Mouse (Mus musculus): ENCODE results near the gene Kif28. TPM values are rescaled to one million over a fixed set of nuclear protein-coding genes. Genes with fewer than 3 reads are reported as not detected.
"Not testable (repeated sequence)": the region's sequence is repeated elsewhere in the genome, so short reads cannot be mapped to it uniquely, and the experiment has no call there.

The Kif28 gene
- polyA plus RNA-seq, 1 experiment from 2014 or later: not detected

- Histone ChIP-seq H3K4me3 (no peak overlapping the region), H3K9me3 (no peaks in the 10 kb centered on the region), H3K27ac (no peak overlapping the region), H3K9ac (no peak overlapping the region), H3K4me1 (no peaks in the 10 kb centered on the region), H3K36me3 (no peaks in the 10 kb centered on the region), H3K27me3 (no peaks in the 10 kb centered on the region), H3K4me2 (replicated peaks) (0 out of 2 replicates have a peak overlapping the region, but pooled peaks have one; percentile 19)
- no peak for ATAC-seq (ENCODE audit: low FRiP score, low read depth)
- 42% methylated on average over 15 of the region's 15 CpGs for WGBS
Observed at GRCm38 (mm10) chr1:179734500-179735474, 10.3 kb downstream of the Kif28 start.

GRCm38 (mm10) chr1:179731391-179731790 lies 13.7 kb downstream of the Kif28 start:
- Histone ChIP-seq H3K4me3 (no peak overlapping the region), H3K9me3 (0 out of 2 replicates have a peak, but pooled peaks cover 3% of the 10 kb centered on the region), H3K4me1 (no peaks in the 10 kb centered on the region), H3K27ac (no peak overlapping the region), H3K4me2 (replicated peaks) (no peak overlapping the region), H3K9ac (no peak overlapping the region), H3K36me3 (no peaks in the 10 kb centered on the region), H3K27me3 (no peaks in the 10 kb centered on the region)
- WGBS: 89% methylated on average over 3 of the region's 3 CpGs
- no peak for ATAC-seq (ENCODE audit: low FRiP score, low read depth)

GRCm38 (mm10) chr1:179728661-179729060 lies 16.4 kb downstream of the Kif28 start:
- no peak for ATAC-seq (ENCODE audit: low FRiP score, low read depth)
- 88% methylated on average over 10 of the region's 10 CpGs for WGBS
- Histone ChIP-seq H3K9ac (no peak overlapping the region), H3K4me3 (no peak overlapping the region), H3K27me3 (no peaks in the 10 kb centered on the region), H3K27ac (no peak overlapping the region), H3K4me1 (no peaks in the 10 kb centered on the region), H3K4me2 (replicated peaks) (no peak overlapping the region), H3K36me3 (no peaks in the 10 kb centered on the region), H3K9me3 (0 out of 2 replicates have a peak, but pooled peaks cover 3% of the 10 kb centered on the region)

GRCm38 (mm10) chr1:179722811-179723469 lies 22.1 kb downstream of the Kif28 start:
- Histone ChIP-seq H3K36me3 (no peaks in the 10 kb centered on the region), H3K4me3 (no peak overlapping the region), H3K9ac (no peak overlapping the region), H3K27ac (no peak overlapping the region), H3K4me2 (replicated peaks) (no peak overlapping the region), H3K27me3 (no peaks in the 10 kb centered on the region), H3K9me3 (no peaks in the 10 kb centered on the region), H3K4me1 (no peaks in the 10 kb centered on the region)
- WGBS: 61% methylated on average over 8 of the region's 8 CpGs
- ATAC-seq (ENCODE audit: low FRiP score, low read depth): no peak

- H3K9ac ChIP-seq: no peak overlapping the region
- H3K4me2 ChIP-seq (replicated peaks): no peak overlapping the region
- H3K27me3 ChIP-seq: no peaks in the 10 kb centered on the region
- no peak overlapping the region for H3K27ac ChIP-seq
- H3K36me3 ChIP-seq: no peaks in the 10 kb centered on the region
- H3K4me1 ChIP-seq: no peaks in the 10 kb centered on the region
- H3K4me3 ChIP-seq: no peak overlapping the region
- ATAC-seq (ENCODE audit: low FRiP score, low read depth): no peak
- WGBS: 90% methylated on average over 4 of the region's 4 CpGs
- H3K9me3 ChIP-seq: no peaks in the 10 kb centered on the region
Observed at GRCm38 (mm10) chr1:179715786-179716185, 29.3 kb downstream of the Kif28 start.

- WGBS: 79% methylated on average over 4 of the region's 4 CpGs
- not testable (repeated sequence) for H3K36me3 ChIP-seq; H3K4me1 ChIP-seq; H3K4me3 ChIP-seq; H3K27ac ChIP-seq; H3K9me3 ChIP-seq; H3K27me3 ChIP-seq; H3K4me2 ChIP-seq (replicated peaks); ATAC-seq (ENCODE audit: low FRiP score, low read depth); H3K9ac ChIP-seq
Observed at GRCm38 (mm10) chr1:179715289-179715688, 29.8 kb downstream of the Kif28 start.

GRCm38 (mm10) chr1:179713367-179713766 lies 31.7 kb downstream of the Kif28 start:
- H3K4me3 ChIP-seq: no peak overlapping the region
- H3K9ac ChIP-seq: no peak overlapping the region
- H3K4me2 ChIP-seq (replicated peaks): no peak overlapping the region
- no peak for ATAC-seq (ENCODE audit: low FRiP score, low read depth)
- H3K27me3 ChIP-seq: no peaks in the 10 kb centered on the region
- no peaks in the 10 kb centered on the region for H3K4me1 ChIP-seq
- H3K27ac ChIP-seq: no peak overlapping the region
- no peaks in the 10 kb centered on the region for H3K36me3 ChIP-seq
- 85% methylated on average over 3 of the region's 3 CpGs for WGBS
- no peaks in the 10 kb centered on the region for H3K9me3 ChIP-seq

GRCm38 (mm10) chr1:179712658-179713057 lies 32.4 kb downstream of the Kif28 start:
- no peaks in the 10 kb centered on the region for H3K9me3 ChIP-seq
- WGBS: 84% methylated on average over 7 of the region's 7 CpGs
- ATAC-seq (ENCODE audit: low FRiP score, low read depth): no peak
- no peak overlapping the region for H3K4me2 ChIP-seq (replicated peaks)
- H3K4me3 ChIP-seq: no peak overlapping the region
- no peaks in the 10 kb centered on the region for H3K36me3 ChIP-seq
- H3K4me1 ChIP-seq: no peaks in the 10 kb centered on the region
- H3K27me3 ChIP-seq: no peaks in the 10 kb centered on the region
- H3K27ac ChIP-seq: no peak overlapping the region
- no peak overlapping the region for H3K9ac ChIP-seq

GRCm38 (mm10) chr1:179710739-179711138 lies 34.3 kb downstream of the Kif28 start:
- no peak for ATAC-seq (ENCODE audit: low FRiP score, low read depth)
- no peaks in the 10 kb centered on the region for H3K4me1 ChIP-seq
- no peak overlapping the region for H3K4me2 ChIP-seq (replicated peaks)
- no peaks in the 10 kb centered on the region for H3K9me3 ChIP-seq
- H3K27ac ChIP-seq: no peak overlapping the region
- H3K27me3 ChIP-seq: no peaks in the 10 kb centered on the region
- H3K4me3 ChIP-seq: no peak overlapping the region
- no peak overlapping the region for H3K9ac ChIP-seq
- no peaks in the 10 kb centered on the region for H3K36me3 ChIP-seq
- 88% methylated on average over 5 of the region's 5 CpGs for WGBS

GRCm38 (mm10) chr1:179709390-179709789 lies 35.7 kb downstream of the Kif28 start:
- ATAC-seq (ENCODE audit: low FRiP score, low read depth): no peak; the same call in 1 of the 2 replicates
- no peak overlapping the region for H3K27ac ChIP-seq
- no peak overlapping the region for H3K9ac ChIP-seq
- H3K4me2 ChIP-seq (replicated peaks): no peak overlapping the region
- no peaks in the 10 kb centered on the region for H3K4me1 ChIP-seq
- H3K27me3 ChIP-seq: no peaks in the 10 kb centered on the region
- H3K4me3 ChIP-seq: no peak overlapping the region
- WGBS: 79% methylated on average over 6 of the region's 6 CpGs
- no peaks in the 10 kb centered on the region for H3K36me3 ChIP-seq
- H3K9me3 ChIP-seq: no peaks in the 10 kb centered on the region

GRCm38 (mm10) chr1:179705154-179705553 lies 39.9 kb downstream of the Kif28 start:
- 87% methylated on average over 6 of the region's 6 CpGs for WGBS
- Histone ChIP-seq H3K9me3 (no peaks in the 10 kb centered on the region), H3K4me1 (no peaks in the 10 kb centered on the region), H3K27ac (no peak overlapping the region), H3K4me3 (no peak overlapping the region), H3K4me2 (replicated peaks) (no peak overlapping the region), H3K27me3 (no peaks in the 10 kb centered on the region), H3K9ac (no peak overlapping the region), H3K36me3 (no peaks in the 10 kb centered on the region)
- no peak for ATAC-seq (ENCODE audit: low FRiP score, low read depth)

- Histone ChIP-seq H3K9ac (no peak overlapping the region), H3K27me3 (no peaks in the 10 kb centered on the region), H3K4me2 (replicated peaks) (no peak overlapping the region), H3K27ac (no peak overlapping the region), H3K36me3 (no peaks in the 10 kb centered on the region), H3K9me3 (no peaks in the 10 kb centered on the region), H3K4me1 (no peaks in the 10 kb centered on the region), H3K4me3 (no peak overlapping the region)
- no peak for ATAC-seq (ENCODE audit: low FRiP score, low read depth)
- WGBS: 69% methylated on average over 3 of the region's 3 CpGs
Observed at GRCm38 (mm10) chr1:179704150-179704549, 40.9 kb downstream of the Kif28 start.
